Mouse (Mus musculus): Measurements from ENCODE around the gene Sult1c2.
A peak's percentile ranks its signal among the peaks of the same experiment; 100 is the strongest.
"Not testable (repeated sequence)": the region's sequence is repeated elsewhere in the genome, so short reads cannot be mapped to it uniquely, and the experiment has no call there.

Sult1c2 gene

GRCm38 (mm10) chr17:53846206-53846605 is at the start of gene Sult1c2:
Gene Sult1c2 (minus strand): TSS chr17:53846339.
- DNase-seq (ENCODE audit: low spot score), result no peak

GRCm38 (mm10) chr17:53879006-53879675 is 33.0 kb upstream of the Sult1c2 start:
- not testable (repeated sequence) for DNase-seq (ENCODE audit: low spot score)

- DNase-seq (ENCODE audit: low spot score), result no peak
These were observed 28.3 kb upstream of the Sult1c2 start for GRCm38 (mm10) chr17:53874433-53874832.

GRCm38 (mm10) chr17:53872192-53872591 is 26.1 kb upstream of the Sult1c2 start:
- no peak for DNase-seq (ENCODE audit: low spot score)

GRCm38 (mm10) chr17:53869931-53870330 is 23.8 kb upstream of the Sult1c2 start:
- no peak for DNase-seq (ENCODE audit: low spot score)

GRCm38 (mm10) chr17:53865260-53865955 is 19.3 kb upstream of the Sult1c2 start:
- no peak for DNase-seq (ENCODE audit: low spot score)

GRCm38 (mm10) chr17:53860548-53860947 is 14.4 kb upstream of the Sult1c2 start:
- no peak for DNase-seq (ENCODE audit: low spot score)

- DNase-seq (ENCODE audit: low spot score), result no peak
These were observed 8.9 kb upstream of the Sult1c2 start for GRCm38 (mm10) chr17:53854992-53855391.

- DNase-seq (ENCODE audit: low spot score), result no peak
These were observed 343 bp downstream of the Sult1c2 start for GRCm38 (mm10) chr17:53845796-53846195.

- peak; percentile 2 for DNase-seq (ENCODE audit: low spot score)
These were observed 12.8 kb downstream of the Sult1c2 start for GRCm38 (mm10) chr17:53833366-53833765.

- not testable (repeated sequence) for DNase-seq (ENCODE audit: low spot score)
These were observed 42.2 kb downstream of the Sult1c2 start for GRCm38 (mm10) chr17:53803974-53804373.

- no peak for DNase-seq (ENCODE audit: low spot score)
These were observed 62.8 kb downstream of the Sult1c2 start for GRCm38 (mm10) chr17:53783381-53783780.
